Mouse (Mus musculus) spleen, adult 2 months (tissue): ENCODE results near the gene Cuta.
"Not testable (repeated sequence)": the region's sequence is repeated elsewhere in the genome, so short reads cannot be mapped to it uniquely, and the experiment has no call there.

ENCODE experiments used
- CTCF ChIP-seq: fragments of 200-500 bp; IDR thresholded peaks from 2 replicates; pipeline ENCODE4 v1.5.1; 2011; ENCODE audit warnings: mild to moderate bottlenecking, inconsistent platforms; ENCODE audit not compliant: insufficient read depth, insufficient read length, insufficient replicate concordance; ENCODE audit errors: extremely low read depth
- POLR2A ChIP-seq: fragments of 200-500 bp; IDR thresholded peaks from 2 replicates; pipeline ENCODE4 v1.6.1; 2011; ENCODE audit warnings: low read depth, low read length, inconsistent platforms

DNA sequence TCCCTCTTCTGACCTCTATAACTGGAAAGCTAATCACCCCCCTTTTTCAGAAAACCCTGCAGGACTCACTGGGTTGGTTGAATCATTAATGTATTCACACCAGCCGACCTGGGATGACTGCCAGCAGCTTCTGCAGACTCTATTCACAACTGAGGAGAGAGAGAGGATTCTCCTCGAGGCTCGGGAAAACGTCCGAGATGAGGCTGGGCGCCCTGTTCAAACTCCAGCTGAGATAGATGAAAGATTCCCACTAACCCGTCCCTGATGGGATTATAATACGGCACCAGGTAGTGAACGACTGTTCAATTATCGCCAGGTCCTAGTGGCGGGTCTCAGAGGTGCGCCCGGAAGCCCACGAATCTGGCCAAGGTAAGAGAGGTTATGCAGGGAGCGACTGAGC is 31.9 kb downstream of the Cuta start:
- not testable (repeated sequence) for TF ChIP-seq CTCF, POLR2A
